Mouse (Mus musculus) inflammation-experienced regulatory T-cells (primary cell): ENCODE data around the gene Atl3. TPM values are rescaled to one million over a fixed set of nuclear protein-coding genes. Genes with fewer than 3 reads are reported as not detected.

Experiments used
- polyA plus RNA-seq, 2 experiments: library from polyadenylated mRNA; unstranded; fragments of 100-300 nt; shearing (Covaris generic); gene quantifications; one replicate each; pipeline ENCODE4 v1.2.1; 2017

The Atl3 gene
- 10 to 100 TPM; 13.7 to 16.3 TPM for polyA plus RNA-seq

GRCm38 (mm10) chr19:7493352-7494186 is at the start of gene Atl3:
Gene Atl3 (plus strand): TSS chr19:7494040.

GRCm38 (mm10) chr19:7482599-7483511 is 11.0 kb upstream of the Atl3 start, which contains the start of gene Rtn3:
Gene Rtn3 (minus strand): TSS chr19:7483281.

GRCm38 (mm10) chr19:7557328-7557822 is 63.5 kb downstream of the Atl3 start, which contains the start of gene Pla2g16:
Gene Pla2g16 (plus strand): TSS chr19:7557459.

Other genes with a start within 250 kb of the Atl3 start
- 1 to 10 TPM; 1.7 to 2.4 TPM for gene Rcor2, start 226.7 kb upstream of the Atl3 start, polyA plus RNA-seq
- 100 to 1,000 TPM; 175 to 203 TPM for gene Mark2, start 152.2 kb upstream of the Atl3 start, polyA plus RNA-seq
- 10 to 100 TPM; 24.7 to 29.7 TPM for gene Spindoc, start 111.0 kb upstream of the Atl3 start, polyA plus RNA-seq
- 1 to 10 TPM in 1 of 2 experiments, under 1 TPM in 1; 0.20 to 2.9 TPM for gene 2700081O15Rik, start 76.4 kb upstream of the Atl3 start, polyA plus RNA-seq
- gene Rtn3, start 10.8 kb upstream of the Atl3 start, polyA plus RNA-seq: 100 to 1,000 TPM in 1 of 2 experiments, 10 to 100 TPM in 1; 99.7 to 106 TPM
- 100 to 1,000 TPM in 1 of 2 experiments, 10 to 100 TPM in 1; 85.8 to 103 TPM for gene Pla2g16, start 63.4 kb downstream of the Atl3 start, polyA plus RNA-seq
- under 1 TPM in 1 of 2 experiments, not detected in 1; 0.20 TPM for gene Lgals12, start 113.2 kb downstream of the Atl3 start, polyA plus RNA-seq
- under 1 TPM in 1 of 2 experiments, not detected in 1; 0.62 TPM for gene Hrasls5, start 118.5 kb downstream of the Atl3 start, polyA plus RNA-seq
- not detected for gene Slc22a19, start 217.3 kb downstream of the Atl3 start, polyA plus RNA-seq